Mouse (Mus musculus) hindbrain, embryonic 16.5 days (tissue): ENCODE results near the gene Lepr. TPM values are rescaled to one million over a fixed set of nuclear protein-coding genes. Genes with fewer than 3 reads are reported as not detected.

ENCODE experiments used
- ATAC-seq: fragments of 200-750 bp; cut with Nextera tagmentation; 2 replicates; pipeline ENCODE4 v1.8.0; 2017; ENCODE audit warnings: moderate TSS enrichment, moderate library complexity
- H3K27ac ChIP-seq: fragments of 300-500 bp; sonication (generic); 2 replicates; pipeline ENCODE4 v1.5.1; 2014; ENCODE audit warnings: low read depth, mild to moderate bottlenecking, control low read depth, low read length, moderate library complexity
- H3K27me3 ChIP-seq: fragments of 300-500 bp; sonication (generic); replicated peaks from 2 replicates; pipeline ENCODE4 v1.6.1; 2014; ENCODE audit warnings: low read length; ENCODE audit not compliant: control insufficient read depth, insufficient read depth
- H3K36me3 ChIP-seq: fragments of 300-500 bp; sonication (generic); 2 replicates; pipeline ENCODE4 v1.6.1; 2014; ENCODE audit warnings: mild to moderate bottlenecking, low read length, moderate library complexity, mixed read lengths; ENCODE audit not compliant: control insufficient read depth, insufficient read depth
- H3K4me1 ChIP-seq: fragments of 300-500 bp; sonication (generic); 2 replicates; pipeline ENCODE4 v1.6.1; 2014; ENCODE audit warnings: low read depth, low read length; ENCODE audit not compliant: control insufficient read depth, insufficient read depth
- H3K4me2 ChIP-seq: fragments of 300-500 bp; sonication (generic); 2 replicates; pipeline ENCODE4 v1.6.1; 2014; ENCODE audit warnings: mild to moderate bottlenecking, low read length, control low read depth, moderate library complexity
- H3K4me3 ChIP-seq: fragments of 300-500 bp; sonication (generic); 2 replicates; pipeline ENCODE4 v1.5.1; 2014; ENCODE audit warnings: mild to moderate bottlenecking, low read length, control low read depth, moderate library complexity
- H3K9ac ChIP-seq: fragments of 300-500 bp; sonication (generic); 2 replicates; pipeline ENCODE4 v1.6.1; 2014; ENCODE audit warnings: low read depth, mild to moderate bottlenecking, control low read depth, low read length, moderate library complexity
- H3K9me3 ChIP-seq: fragments of 300-500 bp; sonication (generic); 2 replicates; pipeline ENCODE4 v1.6.1; 2014; ENCODE audit warnings: mild to moderate bottlenecking, low read length, moderate library complexity; ENCODE audit not compliant: control insufficient read depth
- WGBS: fragments of 180-500 bp; shearing (Covaris S2); extraction: QIAGEN DNeasy Blood & Tissue Kit; methylation state at CpG from one replicate; pipeline ENCODE4 v1.1.7; 2014; 5-methylcytosine and 5-hydroxymethylcytosine counted together
- polyA plus RNA-seq: library from polyadenylated mRNA; unstranded; fragments of >200 nt; fragmentation: Nextera tagmentation; extraction: Ambion mirVana; gene quantifications from 2 replicates; pipeline ENCODE4 v1.2.1, GENCODE M21; 2015

The Lepr gene
- 4.1 and 5.0 TPM in 2 replicates for polyA plus RNA-seq

DNA sequence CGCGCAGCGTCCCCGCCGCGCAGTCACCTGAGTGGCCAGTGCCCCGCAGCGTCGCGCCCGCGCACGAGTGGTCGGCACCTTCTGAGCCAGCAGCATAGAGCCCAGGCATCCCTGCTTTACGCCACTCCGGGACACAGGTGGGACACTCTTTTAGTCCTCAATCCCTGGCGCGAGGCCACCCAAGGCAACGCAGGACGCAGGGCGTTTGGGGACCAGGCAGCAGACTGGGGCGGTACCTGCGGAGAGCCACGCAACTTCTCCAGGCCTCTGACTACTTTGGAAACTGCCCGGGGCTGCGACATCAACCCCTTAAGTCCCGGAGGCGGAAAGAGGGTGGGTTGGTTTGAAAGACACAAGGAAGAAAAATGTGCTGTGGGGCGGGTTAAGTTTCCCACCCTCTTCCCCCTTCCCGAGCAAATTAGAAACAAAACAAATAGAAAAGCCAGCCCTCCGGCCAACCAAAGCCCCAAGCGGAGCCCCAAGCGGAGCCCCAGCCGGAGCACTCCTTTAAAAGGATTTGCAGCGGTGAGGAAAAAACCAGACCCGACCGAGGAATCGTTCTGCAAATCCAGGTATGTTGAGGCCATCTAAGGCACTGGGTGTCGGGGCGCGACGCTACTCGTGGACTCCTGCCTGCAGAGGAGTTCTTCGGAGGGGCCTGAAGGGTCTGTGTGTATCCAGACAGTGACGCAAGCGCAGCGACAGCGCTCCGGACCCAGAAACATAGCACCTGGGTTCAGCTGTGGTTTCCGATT lies at the start of gene Lepr:
Gene Lepr, plus strand, starts transcription at position 38 of the 755 bp plus-strand sequence.
- H3K4me3 ChIP-seq: peak within 1 kb of the TSS; percentile 54
- peaks cover 6% of the 10 kb centered on the region for H3K27me3 ChIP-seq
- no peaks in the 10 kb centered on the region for H3K36me3 ChIP-seq
- H3K4me2 ChIP-seq: peak within 1 kb of the TSS; percentile 98
- no peak; the same call in 1 of the 2 replicates for ATAC-seq
- under 1% methylated on average over 50 of the region's 50 CpGs for WGBS
- no peak within 1 kb of the TSS for H3K27ac ChIP-seq
- peak within 1 kb of the TSS; percentile 59 for H3K9ac ChIP-seq
- H3K9me3 ChIP-seq: no peaks in the 10 kb centered on the region
- H3K4me1 ChIP-seq: peaks cover 5% of the 10 kb centered on the region; the same call in 1 of the 2 replicates

DNA sequence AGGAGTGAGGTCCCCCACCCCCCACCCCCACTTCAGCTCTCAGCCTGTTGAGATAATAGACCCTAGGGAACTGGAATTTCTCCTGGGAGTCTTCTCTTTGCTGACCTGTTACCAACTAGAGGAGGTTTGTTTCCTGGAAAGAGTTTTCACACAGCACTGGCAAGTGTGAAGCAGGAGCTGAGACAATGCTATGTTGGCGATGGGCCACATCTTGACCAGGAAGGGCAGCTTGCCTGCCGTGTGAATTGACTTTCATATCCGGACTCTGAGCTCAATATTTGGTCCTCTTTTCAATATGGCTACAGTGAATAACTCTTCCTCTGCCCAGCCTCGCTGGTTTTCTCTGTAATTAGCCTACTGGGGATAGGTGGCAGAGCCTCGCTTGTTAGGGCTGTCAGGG lies 48.0 kb upstream of the Lepr start:
- 54% methylated on average over 5 of the region's 5 CpGs for WGBS
- H3K27me3 ChIP-seq: no peaks in the 10 kb centered on the region
- no peak overlapping the region for H3K4me2 ChIP-seq
- H3K9ac ChIP-seq: no peak overlapping the region
- no peak overlapping the region for H3K4me3 ChIP-seq
- H3K36me3 ChIP-seq: no peaks in the 10 kb centered on the region
- 0 out of 2 replicates have a peak, but pooled peaks cover 3% of the 10 kb centered on the region for H3K9me3 ChIP-seq
- ATAC-seq: no peak
- H3K4me1 ChIP-seq: no peaks in the 10 kb centered on the region
- H3K27ac ChIP-seq: no peak overlapping the region

- Histone ChIP-seq H3K9ac (no peak overlapping the region), H3K4me1 (no peaks in the 10 kb centered on the region), H3K27me3 (no peaks in the 10 kb centered on the region), H3K9me3 (0 out of 2 replicates have a peak, but pooled peaks cover 3% of the 10 kb centered on the region), H3K4me3 (no peak overlapping the region), H3K4me2 (no peak overlapping the region), H3K27ac (no peak overlapping the region), H3K36me3 (no peaks in the 10 kb centered on the region)
- 84% methylated on average over 5 of the region's 5 CpGs for WGBS
- no peak for ATAC-seq
Measured at GRCm38 (mm10) chr4:101669811-101670210, 47.4 kb upstream of the Lepr start.

DNA sequence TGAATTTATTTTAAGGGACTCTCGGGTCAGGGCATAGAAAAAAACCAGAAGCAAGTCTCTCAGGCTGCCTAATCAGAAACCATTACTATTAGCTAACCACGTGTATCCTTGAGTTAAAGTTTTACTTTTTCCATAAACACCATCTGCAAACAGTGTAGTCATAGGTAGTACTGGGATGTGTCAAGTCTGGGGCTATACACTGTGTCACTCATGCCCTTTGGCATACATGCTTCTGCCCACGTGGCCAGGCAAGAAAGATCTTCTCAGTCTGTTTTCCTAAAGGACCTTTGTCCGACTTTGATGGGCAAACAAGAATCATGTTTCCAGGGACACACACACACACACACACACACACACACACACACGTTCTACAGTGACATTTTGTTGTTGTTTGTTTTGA lies 42.4 kb upstream of the Lepr start:
- no peak overlapping the region for H3K27ac ChIP-seq
- ATAC-seq: no peak
- no peak overlapping the region for H3K4me2 ChIP-seq
- no peaks in the 10 kb centered on the region for H3K9me3 ChIP-seq
- no peaks in the 10 kb centered on the region for H3K27me3 ChIP-seq
- H3K4me1 ChIP-seq: no peaks in the 10 kb centered on the region
- H3K36me3 ChIP-seq: no peaks in the 10 kb centered on the region
- no peak overlapping the region for H3K9ac ChIP-seq
- 81% methylated on average over 5 of the region's 5 CpGs for WGBS
- H3K4me3 ChIP-seq: no peak overlapping the region

- ATAC-seq: no peak
- H3K4me3 ChIP-seq: no peak overlapping the region
- H3K9ac ChIP-seq: no peak overlapping the region
- H3K27me3 ChIP-seq: no peaks in the 10 kb centered on the region
- H3K4me2 ChIP-seq: no peak overlapping the region
- H3K4me1 ChIP-seq: no peaks in the 10 kb centered on the region
- WGBS: 83% methylated on average over 4 of the region's 4 CpGs
- H3K36me3 ChIP-seq: no peaks in the 10 kb centered on the region
- no peaks in the 10 kb centered on the region for H3K9me3 ChIP-seq
- H3K27ac ChIP-seq: no peak overlapping the region
Measured at GRCm38 (mm10) chr4:101675726-101676125, 41.5 kb upstream of the Lepr start.

DNA sequence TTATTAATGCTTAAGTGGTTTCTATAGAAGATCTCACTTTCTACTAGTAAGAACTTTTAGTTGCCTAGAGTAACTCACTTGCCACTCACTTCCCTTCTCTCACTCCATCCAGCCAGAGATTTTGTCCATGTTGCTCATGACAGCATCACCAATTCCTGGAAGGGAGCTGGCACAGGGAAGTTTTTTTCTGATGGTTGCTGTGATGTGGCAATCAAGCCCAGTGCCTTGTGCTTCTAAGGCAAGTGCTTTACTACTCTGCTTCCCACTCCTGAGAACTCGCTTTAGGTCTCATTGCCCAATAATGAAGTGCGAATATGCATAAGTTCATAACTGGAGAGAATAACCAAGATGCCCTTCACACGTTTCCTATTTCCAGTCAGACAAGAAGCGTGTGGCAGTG lies 34.6 kb upstream of the Lepr start:
- ATAC-seq: no peak
- no peak overlapping the region for H3K4me2 ChIP-seq
- H3K36me3 ChIP-seq: no peaks in the 10 kb centered on the region
- no peak overlapping the region for H3K27ac ChIP-seq
- H3K4me3 ChIP-seq: no peak overlapping the region
- no peaks in the 10 kb centered on the region for H3K4me1 ChIP-seq
- 90% methylated on average over 4 of the region's 4 CpGs for WGBS
- no peak overlapping the region for H3K9ac ChIP-seq
- H3K27me3 ChIP-seq: no peaks in the 10 kb centered on the region
- H3K9me3 ChIP-seq: no peaks in the 10 kb centered on the region

DNA sequence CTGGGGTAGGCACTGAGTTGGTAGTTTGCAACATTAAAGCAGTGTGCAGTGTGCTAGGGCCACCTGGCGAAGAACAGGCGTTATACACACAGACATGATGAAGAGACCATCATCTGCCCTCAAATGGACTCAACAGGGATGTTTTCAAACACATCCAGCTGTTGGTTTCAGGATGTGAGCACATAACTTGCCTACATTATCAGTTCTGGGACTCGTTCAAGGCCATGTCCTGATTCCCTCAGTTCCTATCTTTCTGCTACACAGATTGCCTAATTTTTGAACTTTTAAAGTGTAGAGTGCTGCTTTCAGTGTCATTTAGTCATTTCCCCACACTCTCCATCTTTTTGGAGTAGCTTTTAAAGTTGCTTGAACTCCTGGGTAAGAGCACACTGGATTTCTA lies 34.1 kb upstream of the Lepr start:
- ATAC-seq: no peak
- Histone ChIP-seq H3K4me2 (no peak overlapping the region), H3K4me1 (no peaks in the 10 kb centered on the region), H3K4me3 (no peak overlapping the region), H3K27ac (no peak overlapping the region), H3K27me3 (no peaks in the 10 kb centered on the region), H3K36me3 (no peaks in the 10 kb centered on the region), H3K9ac (no peak overlapping the region), H3K9me3 (no peaks in the 10 kb centered on the region)
- 84% methylated on average over 3 of the region's 3 CpGs for WGBS

GRCm38 (mm10) chr4:101684821-101685220 lies 32.4 kb upstream of the Lepr start:
- Histone ChIP-seq H3K4me1 (no peaks in the 10 kb centered on the region), H3K9ac (no peak overlapping the region), H3K27me3 (no peaks in the 10 kb centered on the region), H3K27ac (no peak overlapping the region), H3K4me2 (no peak overlapping the region), H3K9me3 (no peaks in the 10 kb centered on the region), H3K36me3 (no peaks in the 10 kb centered on the region), H3K4me3 (no peak overlapping the region)
- 88% methylated on average over 3 of the region's 3 CpGs for WGBS
- no peak for ATAC-seq

DNA sequence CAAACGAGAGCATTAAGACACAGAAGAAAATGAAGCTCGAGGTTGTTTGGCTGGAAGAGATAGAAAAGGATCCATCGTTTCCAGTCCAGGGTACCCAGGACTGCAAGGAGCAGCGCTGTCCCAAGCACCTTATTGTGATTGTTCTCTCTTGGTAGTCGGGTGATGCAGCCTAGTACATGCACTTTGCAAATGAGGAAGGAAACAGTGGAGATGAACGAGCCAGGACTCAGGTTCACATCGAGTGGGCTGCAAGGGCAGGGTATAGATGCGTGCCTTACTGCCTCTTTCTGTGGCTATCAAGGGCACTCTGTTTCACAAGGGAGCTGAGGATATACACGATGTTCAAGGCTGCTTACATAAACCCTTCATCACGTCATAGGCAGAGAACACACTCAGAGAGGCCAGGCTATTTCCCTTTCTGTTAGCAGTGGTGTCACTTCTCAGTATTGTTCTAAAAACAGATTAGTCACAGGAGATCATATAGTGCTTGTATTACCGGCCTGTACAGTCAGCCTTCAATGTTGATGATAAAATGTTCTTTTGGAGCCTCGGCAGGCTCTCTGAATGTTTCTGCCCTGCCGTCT lies 30.9 kb upstream of the Lepr start:
- Histone ChIP-seq H3K9me3 (no peaks in the 10 kb centered on the region), H3K36me3 (no peaks in the 10 kb centered on the region), H3K4me3 (no peak overlapping the region), H3K4me2 (no peak overlapping the region), H3K4me1 (no peaks in the 10 kb centered on the region), H3K27ac (no peak overlapping the region), H3K27me3 (no peaks in the 10 kb centered on the region), H3K9ac (no peak overlapping the region)
- ATAC-seq: no peak
- WGBS: 81% methylated on average over 13 of the region's 13 CpGs
